Mouse (Mus musculus) cortical plate, adult 2 months (tissue): ENCODE data around the gene Polrmt. TPM values are rescaled to one million over a fixed set of nuclear protein-coding genes. Genes with fewer than 3 reads are reported as not detected.

Experiments
- H3K27ac ChIP-seq: fragments of 200-500 bp; 2 replicates; pipeline ENCODE4 v1.5.1; 2012; ENCODE audit warnings: low read length, control low read depth, inconsistent platforms; ENCODE audit not compliant: insufficient read depth
- H3K4me1 ChIP-seq: fragments of 200-500 bp; 2 replicates; pipeline ENCODE4 v1.6.1; 2011; ENCODE audit warnings: low read length; ENCODE audit not compliant: control insufficient read depth, insufficient read depth
- H3K4me3 ChIP-seq: fragments of 200-500 bp; 2 replicates; pipeline ENCODE4 v1.5.1; 2011; ENCODE audit warnings: mild to moderate bottlenecking, low read length, control low read depth; ENCODE audit not compliant: insufficient read depth
- CTCF ChIP-seq: fragments of 200-500 bp; IDR thresholded peaks from 2 replicates; pipeline ENCODE4 v1.5.1; 2011; ENCODE audit warnings: mild to moderate bottlenecking, control low read depth, low read length; ENCODE audit not compliant: insufficient read depth; ENCODE audit errors: extremely low read depth
- POLR2A ChIP-seq: fragments of 200-500 bp; IDR thresholded peaks from 2 replicates; pipeline ENCODE4 v1.6.1; 2011; ENCODE audit warnings: mild to moderate bottlenecking, low read length, control low read depth; ENCODE audit not compliant: insufficient read depth; ENCODE audit errors: extremely low read depth
- polyA plus RNA-seq: library from polyadenylated mRNA; depleted of rRNA; stranded (reverse); fragments of >200 nt; gene quantifications from 2 replicates; pipeline ENCODE4 v1.2.3, GENCODE M21; 2012

The Polrmt gene
- polyA plus RNA-seq, 1 experiment: 51.6 TPM

DNA sequence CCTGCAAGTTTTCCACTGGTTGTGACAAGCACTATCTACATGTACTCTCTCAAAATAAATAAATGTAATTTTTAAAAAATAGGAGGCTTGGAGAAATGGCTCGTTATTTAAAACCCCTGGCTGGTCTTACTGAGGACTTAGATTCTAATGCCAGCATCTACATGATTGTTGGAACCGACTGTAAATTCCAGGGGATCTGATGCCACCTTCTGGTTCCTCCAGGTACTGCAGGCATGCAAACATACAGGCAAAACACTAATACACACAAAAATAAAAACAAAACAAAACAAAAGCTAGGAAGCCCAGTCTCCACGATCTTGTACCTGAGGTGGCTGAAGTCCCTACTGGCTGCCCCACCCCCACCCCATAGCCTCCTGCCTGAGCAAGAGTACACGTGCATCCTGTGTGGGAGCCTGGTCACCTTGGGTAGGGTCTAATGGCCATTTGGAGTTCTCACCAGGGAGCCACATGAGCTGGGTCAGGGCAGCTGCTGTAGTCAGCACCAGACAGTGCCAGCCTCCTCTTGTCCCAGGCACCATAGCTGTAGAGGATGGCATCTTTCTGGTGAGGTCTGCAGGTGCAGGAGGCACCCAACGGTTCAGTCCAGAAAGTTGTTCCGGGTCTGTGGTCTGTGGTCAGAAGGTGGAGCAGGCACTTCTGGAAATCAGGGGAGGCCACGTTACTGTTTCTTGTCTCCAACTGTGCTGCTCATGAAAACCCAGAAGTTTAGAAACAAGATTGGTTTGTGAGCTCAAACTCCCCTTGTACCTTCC, 42.2 kb upstream of the Polrmt start:
- TF ChIP-seq POLR2A (no peak), CTCF (peak; percentile 86)
- no peak overlapping the region for H3K27ac ChIP-seq
- no peak overlapping the region for H3K4me3 ChIP-seq
- H3K4me1 ChIP-seq: 0 out of 2 replicates have a peak, but pooled peaks cover 2% of the 10 kb centered on the region

DNA sequence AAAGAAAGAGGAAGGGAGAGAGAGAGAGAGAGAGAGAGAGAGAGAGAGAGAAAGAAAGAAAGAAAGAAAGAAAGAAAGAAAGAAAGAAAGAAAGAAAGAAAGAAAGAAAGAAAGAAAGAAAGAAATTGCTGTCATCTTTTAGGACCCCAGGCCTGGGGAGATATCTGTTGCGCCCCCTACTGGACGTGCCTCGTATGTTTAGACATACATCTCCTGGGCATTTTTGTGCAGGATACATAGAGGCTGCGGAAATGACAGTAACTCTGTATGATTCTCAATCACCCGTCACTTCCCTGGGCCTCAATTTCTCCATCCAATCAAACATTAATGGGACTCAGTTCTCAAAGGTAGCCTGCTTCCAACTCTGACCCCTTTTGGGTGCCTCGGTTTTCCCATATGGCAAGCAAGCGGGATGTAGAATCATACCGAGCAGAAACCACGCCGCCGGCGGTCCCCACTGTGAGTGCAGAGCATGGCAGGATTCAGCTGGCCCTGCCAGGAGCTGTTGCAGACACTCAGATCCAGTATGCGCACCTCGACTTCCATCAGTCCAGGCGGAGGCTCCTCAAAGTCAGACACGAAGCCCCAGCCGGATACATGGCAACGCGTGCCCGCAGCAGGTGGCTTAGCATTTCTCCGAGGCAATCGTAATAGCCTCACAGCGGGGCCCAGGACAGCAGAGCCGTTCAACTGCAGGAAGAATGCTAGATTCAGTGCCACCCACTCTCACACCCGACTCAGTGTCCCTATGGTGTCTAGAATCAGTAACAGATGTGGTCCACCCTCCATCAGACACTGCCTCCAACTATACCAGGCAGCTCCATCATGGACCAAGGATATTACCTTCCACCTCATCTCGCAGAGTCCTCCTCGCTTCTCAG, 37.8 kb upstream of the Polrmt start:
- TF ChIP-seq CTCF: peak; percentile 41
- no peak for TF ChIP-seq POLR2A
- Histone ChIP-seq H3K4me1 (peaks cover 2% of the 10 kb centered on the region; the same call in 1 of the 2 replicates), H3K4me3 (no peak overlapping the region), H3K27ac (no peak overlapping the region)

DNA sequence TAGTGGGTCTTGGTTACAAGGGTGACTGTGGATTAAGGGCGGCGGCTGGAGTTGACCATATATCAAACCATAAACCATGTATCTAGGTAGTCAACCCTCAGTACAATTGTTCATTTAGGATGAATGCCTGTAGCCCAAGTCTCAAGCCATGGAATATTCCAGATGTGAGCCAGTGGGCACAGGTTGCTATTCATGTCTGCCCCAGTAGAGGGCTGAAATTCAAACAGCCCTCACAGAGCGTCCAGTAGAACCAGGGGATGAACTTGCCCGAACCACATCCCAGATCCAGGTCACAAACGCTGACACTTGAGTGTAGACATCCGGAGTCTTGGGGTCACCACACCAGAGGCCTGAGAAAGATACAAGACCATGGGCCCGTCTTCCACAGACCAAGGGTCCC, 36.7 kb upstream of the Polrmt start:
- no peak overlapping the region for H3K27ac ChIP-seq
- TF ChIP-seq CTCF (peak; percentile 20; the same call in 1 of the 2 replicates), POLR2A (no peak)
- peaks cover 2% of the 10 kb centered on the region; the same call in 1 of the 2 replicates for H3K4me1 ChIP-seq
- H3K4me3 ChIP-seq: no peak overlapping the region

- Histone ChIP-seq H3K4me3 (no peak overlapping the region), H3K4me1 (peaks cover 2% of the 10 kb centered on the region; the same call in 1 of the 2 replicates), H3K27ac (no peak overlapping the region)
- TF ChIP-seq POLR2A (no peak), CTCF (no peak)
Observed at GRCm38 (mm10) chr10:79781956-79782355, 35.6 kb upstream of the Polrmt start.

GRCm38 (mm10) chr10:79781139-79781538, 34.8 kb upstream of the Polrmt start:
- H3K27ac ChIP-seq: no peak overlapping the region
- no peak for TF ChIP-seq CTCF
- no peak for TF ChIP-seq POLR2A
- peak overlapping the region; percentile 39 for H3K4me3 ChIP-seq
- peaks cover 2% of the 10 kb centered on the region; the same call in 1 of the 2 replicates for H3K4me1 ChIP-seq

- no peak overlapping the region for H3K27ac ChIP-seq
- peaks cover 2% of the 10 kb centered on the region; the same call in 1 of the 2 replicates for H3K4me1 ChIP-seq
- peak overlapping the region; percentile 39 for H3K4me3 ChIP-seq
- TF ChIP-seq CTCF: no peak
- TF ChIP-seq POLR2A: no peak
Observed at GRCm38 (mm10) chr10:79780664-79781015, 34.3 kb upstream of the Polrmt start.

DNA sequence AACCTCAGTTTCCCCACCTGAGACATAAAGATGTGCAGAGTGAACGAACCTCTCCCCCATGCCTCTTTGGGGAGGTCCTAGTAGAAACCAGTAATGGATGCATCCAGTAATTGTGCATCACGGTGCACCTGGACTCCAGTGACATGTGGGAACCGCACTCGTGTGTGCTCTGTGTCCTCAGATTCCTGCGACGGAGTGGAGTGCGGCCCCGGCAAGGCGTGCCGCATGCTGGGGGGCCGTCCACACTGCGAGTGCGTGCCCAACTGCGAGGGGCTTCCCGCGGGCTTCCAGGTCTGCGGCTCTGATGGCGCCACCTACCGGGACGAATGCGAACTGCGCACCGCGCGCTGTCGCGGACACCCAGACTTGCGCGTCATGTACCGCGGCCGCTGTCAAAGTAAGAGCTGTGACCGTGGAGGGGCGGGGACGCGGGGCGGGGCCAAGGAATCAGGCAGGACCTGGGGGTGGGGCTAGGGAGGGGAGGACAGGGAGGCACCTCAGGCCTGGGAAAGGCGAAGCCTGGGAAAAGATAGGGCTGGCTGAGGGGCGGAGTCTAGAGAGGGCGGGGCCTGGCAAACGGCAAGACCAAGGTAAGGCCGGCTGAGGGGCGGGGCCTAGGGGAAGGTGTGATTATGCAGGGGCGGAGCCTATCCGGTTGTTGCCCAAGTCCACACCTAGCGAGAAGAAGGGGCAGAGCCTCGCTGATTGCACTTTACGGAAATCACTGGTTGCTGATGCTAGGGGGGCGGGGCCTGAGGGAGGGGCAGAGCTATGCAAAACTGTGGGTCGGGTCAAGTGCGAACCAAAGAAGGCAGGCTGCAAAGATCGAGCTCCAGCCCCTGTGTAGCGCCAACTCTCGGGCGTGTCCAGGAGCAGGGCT, 33.6 kb upstream of the Polrmt start:
- TF ChIP-seq CTCF (peak; percentile 67), POLR2A (no peak)
- H3K4me3 ChIP-seq: peak overlapping the region; percentile 39
- H3K4me1 ChIP-seq: peaks cover 2% of the 10 kb centered on the region; the same call in 1 of the 2 replicates
- H3K27ac ChIP-seq: no peak overlapping the region

DNA sequence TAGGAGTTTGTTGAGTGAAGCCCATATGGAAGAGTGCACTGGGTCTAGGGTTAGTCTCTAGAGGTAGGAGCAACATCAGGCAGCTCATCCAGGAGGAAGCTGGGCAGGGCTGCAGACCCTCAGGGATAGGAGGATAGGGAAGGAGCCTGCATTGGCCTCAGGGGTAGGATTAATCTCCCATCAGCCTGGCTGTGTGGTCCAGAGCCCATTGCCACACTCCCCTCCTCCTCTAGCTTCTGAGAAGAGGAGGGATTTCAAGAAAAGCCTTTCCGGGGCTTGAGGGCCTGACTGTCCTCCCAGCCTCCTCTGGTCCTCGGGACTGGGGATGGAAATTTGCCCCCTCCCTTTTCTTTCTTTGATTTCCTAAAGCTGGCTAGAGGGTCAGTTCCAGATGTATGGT, 32.8 kb upstream of the Polrmt start:
- no peak for TF ChIP-seq CTCF
- no peak for TF ChIP-seq POLR2A
- H3K4me3 ChIP-seq: no peak overlapping the region
- no peak overlapping the region for H3K27ac ChIP-seq
- H3K4me1 ChIP-seq: peaks cover 2% of the 10 kb centered on the region; the same call in 1 of the 2 replicates

DNA sequence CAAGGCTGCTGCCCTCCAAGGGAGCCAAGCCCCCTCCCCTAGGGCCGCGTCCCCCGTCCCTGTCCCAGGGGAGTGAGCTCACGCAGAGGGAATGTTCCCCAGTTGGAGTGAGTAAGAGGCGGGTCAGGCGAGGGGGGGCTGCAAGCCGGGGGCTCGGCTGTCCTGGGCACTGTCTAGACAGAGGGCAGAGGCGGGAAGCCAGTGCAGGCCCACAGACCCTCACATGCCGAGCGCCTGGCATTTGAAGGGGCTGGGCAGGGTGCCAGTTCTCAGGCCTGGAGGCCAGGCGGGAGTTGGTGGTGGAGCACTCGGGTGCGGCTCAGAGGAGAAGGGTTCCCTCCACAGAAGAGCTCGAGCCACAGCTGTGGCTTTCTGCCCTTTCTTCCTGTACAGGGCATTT, 31.6 kb upstream of the Polrmt start:
- no peak overlapping the region for H3K4me3 ChIP-seq
- no peak overlapping the region for H3K27ac ChIP-seq
- TF ChIP-seq POLR2A (no peak), CTCF (no peak)
- H3K4me1 ChIP-seq: peaks cover 2% of the 10 kb centered on the region; the same call in 1 of the 2 replicates
